Mouse (Mus musculus): ENCODE results near the gene Nfkbib.
A peak's percentile ranks its signal among the peaks of the same experiment; 100 is the strongest.

The Nfkbib gene

GRCm38 (mm10) chr7:28766910-28767309 is 402 bp downstream of the Nfkbib start:
- peak; percentile 44 for DNase-seq (ENCODE audit: low spot score)

DNA sequence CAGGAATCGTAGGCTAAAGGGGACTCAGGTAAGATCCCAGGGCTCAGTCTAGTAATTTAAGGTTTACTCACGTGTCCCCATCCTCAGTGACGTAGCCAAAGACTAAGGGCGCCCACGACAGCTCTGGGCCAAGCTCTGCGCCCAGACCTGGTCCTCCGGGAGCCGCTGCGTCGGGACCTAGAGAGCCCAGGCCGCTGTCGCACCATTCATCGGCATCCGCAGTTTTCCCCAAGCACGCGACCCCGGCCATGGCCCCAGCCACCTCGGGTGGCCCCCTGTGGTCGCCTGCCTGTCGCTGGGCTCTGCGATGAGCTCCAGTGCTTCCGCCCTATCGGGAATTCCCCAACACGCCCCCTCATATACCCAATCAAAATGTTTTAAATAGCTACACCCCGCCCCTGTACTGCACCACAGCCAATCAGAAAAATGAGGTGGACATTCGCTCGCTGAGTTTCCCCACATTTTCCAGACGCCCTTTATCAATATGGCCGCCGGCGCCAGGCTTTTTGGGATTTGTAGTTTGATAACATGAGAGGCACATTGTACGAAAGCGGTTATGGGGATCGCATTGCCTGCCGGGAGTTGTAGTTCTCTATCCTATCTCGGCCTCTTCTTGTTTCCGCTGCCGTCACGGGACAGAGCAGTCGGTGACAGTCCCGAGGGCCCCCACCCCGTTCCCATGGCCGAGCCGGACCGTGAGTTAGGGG is 986 bp downstream of the Nfkbib start, which contains the start of gene Sirt2:
TSS of gene Sirt2 (plus strand) at position 563 of the 707 bp plus-strand sequence.
- DNase-seq (ENCODE audit: low spot score), result peak; percentile 100

DNA sequence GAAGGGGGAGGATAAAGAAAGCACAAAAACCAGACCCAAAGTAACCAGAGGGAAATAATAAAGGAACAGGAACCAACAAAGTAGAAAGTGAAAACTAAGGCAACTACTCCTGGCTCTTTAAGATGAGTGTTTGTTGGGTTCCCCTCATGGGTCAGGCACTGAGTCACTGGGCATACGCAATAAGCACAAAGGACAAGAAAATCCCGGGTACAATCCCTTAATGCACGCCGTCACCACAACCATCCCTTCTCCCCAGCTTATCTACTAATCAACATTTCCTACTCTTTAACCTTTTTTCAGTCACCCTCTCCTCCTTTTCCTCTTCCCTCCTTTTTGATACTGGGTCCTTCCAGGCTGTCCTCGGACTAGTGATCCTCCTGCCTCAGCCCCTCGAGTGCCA is 2.1 kb downstream of the Nfkbib start:
- no peak for DNase-seq (ENCODE audit: low spot score)

- DNase-seq (ENCODE audit: low spot score), result no peak
Observed at GRCm38 (mm10) chr7:28761907-28762306, 5.4 kb downstream of the Nfkbib start.

GRCm38 (mm10) chr7:28758623-28759022 is 8.7 kb downstream of the Nfkbib start:
- no peak for DNase-seq (ENCODE audit: low spot score)

GRCm38 (mm10) chr7:28756079-28756478 is 11.2 kb downstream of the Nfkbib start, which contains the start of gene Ccer2:
Ccer2 (plus strand) TSS chr7:28756174.
- no peak for DNase-seq (ENCODE audit: low spot score)

GRCm38 (mm10) chr7:28749935-28750334 is 17.4 kb downstream of the Nfkbib start:
- no peak for DNase-seq (ENCODE audit: low spot score)

- peak; percentile 99 for DNase-seq (ENCODE audit: low spot score)
Observed at GRCm38 (mm10) chr7:28741709-28742438, 25.4 kb downstream of the Nfkbib start, which contains the start of the genes Mrps12 and Sars2. Mrps12 (minus strand) TSS chr7:28741820. Sars2 (plus strand) TSS chr7:28741992.

DNA sequence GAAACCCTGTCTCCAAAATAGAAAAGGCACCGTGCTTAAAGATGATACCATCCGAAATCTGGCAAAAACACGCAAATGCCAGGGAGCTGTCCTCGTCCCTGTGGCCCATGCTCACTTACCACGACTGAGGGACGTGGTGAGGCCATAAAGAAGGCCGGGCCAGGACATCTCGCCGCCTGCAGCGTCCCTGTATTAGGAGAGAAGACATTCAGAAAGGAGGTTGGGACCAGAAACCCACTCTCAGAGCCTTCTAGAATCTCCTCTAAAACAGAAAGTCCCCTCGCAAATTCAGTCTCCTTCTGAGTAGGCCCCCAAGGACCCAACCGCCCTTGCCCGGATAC is 26.0 kb downstream of the Nfkbib start:
- no peak for DNase-seq (ENCODE audit: low spot score)

- DNase-seq (ENCODE audit: low spot score), result no peak
Observed at GRCm38 (mm10) chr7:28740949-28741348, 26.4 kb downstream of the Nfkbib start.

GRCm38 (mm10) chr7:28739829-28740228 is 27.5 kb downstream of the Nfkbib start:
- DNase-seq (ENCODE audit: low spot score), result no peak

DNA sequence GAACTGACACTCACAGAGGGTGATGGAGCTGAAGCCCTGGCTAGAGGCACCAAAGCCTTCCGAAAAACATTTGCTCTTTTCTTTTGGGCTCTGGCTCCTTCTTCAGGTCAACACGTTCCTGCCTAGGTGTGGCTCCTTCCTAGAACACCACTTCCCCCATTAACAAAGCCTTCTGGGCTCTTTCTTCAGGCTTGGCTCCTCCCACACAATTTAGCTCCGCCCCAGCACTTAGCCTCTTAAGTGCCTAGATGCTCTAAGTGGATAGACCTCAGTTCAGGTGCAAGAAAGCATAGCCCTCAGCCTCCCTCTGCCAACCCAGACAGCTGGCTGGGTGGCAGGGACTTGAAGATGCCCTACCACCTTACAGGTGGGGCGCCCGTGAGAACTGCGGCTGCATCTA is 31.6 kb downstream of the Nfkbib start:
- no peak for DNase-seq (ENCODE audit: low spot score)

DNA sequence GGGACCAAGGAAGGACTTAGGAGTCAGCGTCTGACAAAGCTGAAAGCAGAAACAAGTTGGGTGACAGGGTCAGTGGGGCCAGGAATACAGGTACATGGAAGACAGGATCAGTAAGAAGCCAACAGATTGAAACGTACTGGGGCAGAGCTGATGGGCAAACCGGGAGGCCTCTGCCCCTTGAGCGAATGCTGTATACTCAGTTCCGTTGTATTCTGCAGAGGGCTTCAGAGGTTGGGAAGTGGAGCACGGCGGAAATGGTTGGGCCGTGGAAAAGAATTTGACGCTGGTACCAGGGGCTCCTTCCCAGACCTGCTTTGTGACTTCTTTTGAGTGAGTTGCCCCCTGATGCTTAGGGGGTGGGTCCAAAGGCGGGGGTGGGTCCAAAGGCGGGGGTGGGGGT is 34.1 kb downstream of the Nfkbib start:
- DNase-seq (ENCODE audit: low spot score), result no peak

- DNase-seq (ENCODE audit: low spot score), result peak; percentile 95
Observed at GRCm38 (mm10) chr7:28732341-28733142, 34.8 kb downstream of the Nfkbib start.

DNA sequence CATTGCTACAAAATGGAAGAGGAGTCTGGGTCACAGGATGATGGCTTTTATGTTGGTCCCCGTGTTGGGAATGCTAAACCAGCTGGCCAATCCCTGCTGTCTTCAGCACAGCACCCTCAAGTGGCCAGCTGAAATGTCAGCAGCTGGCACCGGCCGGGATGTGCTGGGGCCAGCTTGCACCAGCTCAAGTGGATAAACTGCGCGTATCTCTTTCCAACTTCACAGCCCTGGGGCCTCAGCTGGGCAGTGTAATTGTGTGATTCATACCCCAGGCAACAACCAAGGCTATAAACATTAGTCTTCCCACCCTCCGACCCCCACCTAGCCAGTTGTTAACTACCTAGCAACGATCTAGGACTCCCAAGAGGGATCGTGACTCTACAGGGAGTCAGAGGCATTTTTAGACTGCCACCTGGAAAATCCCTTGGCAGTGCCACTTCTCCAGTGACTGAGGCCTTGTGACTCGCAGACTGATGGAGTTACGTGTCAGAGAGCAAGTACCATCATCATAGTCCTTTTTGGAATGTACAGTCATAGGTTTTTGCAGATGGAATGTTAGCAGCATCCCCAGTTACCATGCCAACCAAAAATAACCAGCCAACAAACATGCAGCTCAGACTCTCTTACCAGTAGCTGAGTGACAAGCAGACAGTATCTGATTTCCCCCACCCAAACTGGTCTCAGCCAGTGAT is 39.5 kb downstream of the Nfkbib start:
- DNase-seq (ENCODE audit: low spot score), result peak; percentile 39

DNA sequence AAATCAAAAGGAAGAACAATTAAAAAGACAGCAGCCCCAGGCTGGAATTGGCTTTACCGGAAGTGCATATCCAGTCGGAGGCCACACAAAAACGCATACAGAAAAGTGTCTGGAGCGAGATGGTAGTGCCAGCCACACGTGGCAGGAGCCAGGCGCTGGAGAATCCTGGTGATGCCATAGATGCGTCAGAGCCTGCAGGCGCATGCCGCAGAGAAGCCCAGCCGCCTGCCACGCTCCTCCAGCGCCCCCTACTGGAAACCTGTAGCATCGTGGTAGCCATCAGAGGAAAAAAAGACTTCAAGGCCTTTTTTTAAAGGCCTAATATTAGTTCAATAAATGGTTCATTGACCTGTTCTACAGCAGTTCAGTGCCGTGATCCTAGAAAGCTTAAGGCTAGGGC is 40.7 kb downstream of the Nfkbib start:
- peak; percentile 87 for DNase-seq (ENCODE audit: low spot score)

GRCm38 (mm10) chr7:28724613-28725012 is 42.7 kb downstream of the Nfkbib start:
- DNase-seq (ENCODE audit: low spot score), result no peak

- DNase-seq (ENCODE audit: low spot score), result no peak
Observed at GRCm38 (mm10) chr7:28722079-28722478, 45.2 kb downstream of the Nfkbib start.

- DNase-seq (ENCODE audit: low spot score), result peak; percentile 42
Observed at GRCm38 (mm10) chr7:28720753-28721537, 46.4 kb downstream of the Nfkbib start.

GRCm38 (mm10) chr7:28719650-28720049 is 47.7 kb downstream of the Nfkbib start:
- no peak for DNase-seq (ENCODE audit: low spot score)

- no peak for DNase-seq (ENCODE audit: low spot score)
Observed at GRCm38 (mm10) chr7:28719159-28719558, 48.2 kb downstream of the Nfkbib start.

Data from embryo, embryonic 10.5 days (tissue).